17 mouse cellular contexts compared by ENCODE assay signal in the genomic region with DNA sequence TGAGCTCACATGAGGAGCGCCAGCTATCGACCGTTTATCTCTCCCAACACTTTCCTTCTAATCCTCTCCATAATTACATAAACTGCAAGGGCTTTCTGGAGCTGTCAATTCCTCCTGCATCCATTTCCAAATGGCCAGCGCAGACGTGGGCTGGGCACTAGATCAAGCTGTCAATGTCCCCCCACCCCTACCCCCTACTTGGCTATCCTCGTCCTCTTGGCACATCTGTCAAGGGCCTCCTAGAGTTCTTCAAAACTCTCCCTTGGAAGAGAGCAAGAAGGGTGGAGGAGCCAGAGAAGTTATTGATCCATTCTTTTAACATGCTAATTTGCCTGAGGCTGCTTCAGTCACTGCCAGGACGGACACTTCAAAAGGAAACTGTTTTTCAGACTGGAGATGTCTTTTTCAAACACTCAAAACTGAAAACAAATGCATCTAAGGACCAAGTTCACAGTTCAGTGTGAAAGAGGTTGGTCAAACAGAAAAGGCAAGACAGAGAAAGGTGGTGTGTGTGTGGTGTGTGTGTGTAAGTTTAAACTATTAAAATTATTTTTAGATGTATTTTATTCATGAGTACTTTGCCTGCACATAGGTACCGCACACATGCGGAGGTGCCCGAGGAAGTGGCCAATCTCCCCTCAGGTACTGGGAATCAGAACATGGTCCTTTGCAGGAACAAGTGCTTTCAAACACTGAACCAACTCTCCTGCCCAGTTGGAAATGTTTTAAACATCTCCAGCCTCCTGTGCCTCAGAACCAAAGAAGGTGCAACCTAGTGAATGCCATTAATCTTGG. TPM values are rescaled to one million over a fixed set of nuclear protein-coding genes. Genes with fewer than 3 reads are reported as not detected.
DNase-seq lines count a peak whose midpoint lies in the region; ATAC-seq lines count a peak whose summit lies in the region.
"Had no signal": no experiment of that assay in that cellular context is flagged by ENCODE, and none has a peak within 500 bp of the region (broad histone marks: within the 10 kb centered on the region; RNA-seq: fewer than 3 reads in every experiment).

No protein-coding gene starts in this region.

- peak overlapping the region; percentile 9; the same call in 1 of the 2 replicates for H3K27ac ChIP-seq in hindbrain, embryonic 12.5 days
- H3K27ac ChIP-seq in midbrain, embryonic 13.5 days: peak overlapping the region; percentile 17
- H3K27ac ChIP-seq: embryonic facial prominence, embryonic 15.5 days; heart, embryonic 15.5 days; limb, embryonic 10.5 days; liver, embryonic 13.5 days; stomach, embryonic 15.5 days had no signal

- peak overlapping the region; percentile 2; the same call in 1 of the 2 replicates for H3K4me2 ChIP-seq in hindbrain, embryonic 12.5 days (replicated peaks)
- H3K4me2 ChIP-seq in midbrain, embryonic 13.5 days (replicated peaks): peak overlapping the region; percentile 25
- H3K4me2 ChIP-seq: embryonic facial prominence, embryonic 15.5 days; heart, embryonic 15.5 days; liver, embryonic 13.5 days; stomach, embryonic 15.5 days had no signal

- no peaks in the 10 kb centered on the region for H3K27me3 ChIP-seq in hindbrain, embryonic 12.5 days
- H3K27me3 ChIP-seq in midbrain, embryonic 13.5 days: no peaks in the 10 kb centered on the region
- H3K27me3 ChIP-seq: embryonic facial prominence, embryonic 15.5 days; heart, embryonic 15.5 days; liver, embryonic 13.5 days; megakaryocyte, embryonic 14.5 days; stomach, embryonic 15.5 days had no signal

- H3K4me1 ChIP-seq in hindbrain, embryonic 12.5 days: peaks cover 53% of the 10 kb centered on the region
- peaks cover 62% of the 10 kb centered on the region for H3K4me1 ChIP-seq in midbrain, embryonic 13.5 days (replicated peaks)
- H3K4me1 ChIP-seq: megakaryocyte, embryonic 14.5 days had no signal

- ATAC-seq in hindbrain, embryonic 12.5 days (ENCODE audit: low FRiP score): no peak
- ATAC-seq in midbrain, embryonic 13.5 days: 0 out of 2 replicates have a peak, but pooled peaks have one; percentile 25
- no peak for ATAC-seq in activated CD4-positive, CD25-positive, alpha-beta regulatory T cell, adult 4 months
- ATAC-seq: CD4-positive, CD25-positive, alpha-beta regulatory T cell, adult 4 months; lung, postnatal 0 days had no signal

- 19% methylated on average over 10 of the region's 10 CpGs for WGBS in hindbrain, embryonic 12.5 days
- 9% methylated on average over 10 of the region's 10 CpGs for WGBS in midbrain, embryonic 13.5 days

- no peak overlapping the region for H3K9ac ChIP-seq in hindbrain, embryonic 12.5 days
- H3K9ac ChIP-seq in midbrain, embryonic 13.5 days (replicated peaks): no peak overlapping the region
- H3K9ac ChIP-seq: embryonic facial prominence, embryonic 15.5 days; heart, embryonic 15.5 days; liver, embryonic 13.5 days; stomach, embryonic 15.5 days had no signal

- H3K4me3 ChIP-seq in hindbrain, embryonic 12.5 days: no peak overlapping the region
- H3K4me3 ChIP-seq in midbrain, embryonic 13.5 days (replicated peaks): no peak overlapping the region
- H3K4me3 ChIP-seq: embryonic facial prominence, embryonic 15.5 days; heart, embryonic 15.5 days; limb, embryonic 10.5 days; liver, embryonic 13.5 days; megakaryocyte, embryonic 14.5 days; stomach, embryonic 15.5 days had no signal

- DNase-seq in Muller cell, postnatal 12 days (ENCODE audit: inconsistent ontology term): peak; percentile 35
- peak; percentile 42 for DNase-seq in embryo, embryonic 11 days
- DNase-seq in adrenal gland, postnatal 25 days: no peak
- no peak for DNase-seq in layer of hippocampus, adult 9-10 months (ENCODE audit: low spot score)
- DNase-seq: kidney, adult 8-10 months; kidney, postnatal 4 days; liver, embryonic 13.5 days had no signal

- no peaks in the 10 kb centered on the region for H3K9me3 ChIP-seq in hindbrain, embryonic 12.5 days (replicated peaks)
- H3K9me3 ChIP-seq in midbrain, embryonic 13.5 days: no peaks in the 10 kb centered on the region
- H3K9me3 ChIP-seq: embryonic facial prominence, embryonic 15.5 days; heart, embryonic 15.5 days; limb, embryonic 10.5 days; liver, embryonic 13.5 days; stomach, embryonic 15.5 days had no signal

- no peaks in the 10 kb centered on the region for H3K36me3 ChIP-seq in hindbrain, embryonic 12.5 days
- no peaks in the 10 kb centered on the region for H3K36me3 ChIP-seq in midbrain, embryonic 13.5 days
- H3K36me3 ChIP-seq: heart, embryonic 15.5 days; liver, embryonic 13.5 days; stomach, embryonic 15.5 days had no signal

RNA-seq across cellular contexts. Expression of a gene that starts 20.9 kb away (rescaled TPM):
- polyA plus RNA-seq in hindbrain, embryonic 12.5 days (2016; fragmentation: Nextera tagmentation; extraction: Ambion mirVana): 34.5 and 37.0 TPM in 2 replicates
- polyA plus RNA-seq in midbrain, embryonic 13.5 days (2015; fragmentation: Nextera tagmentation; extraction: Ambion mirVana): 36.5 and 37.5 TPM in 2 replicates
- 2.7 TPM in 2 replicates for total RNA-seq in adrenal gland, postnatal 25 days (2021)
- under 1 TPM in 1 of 2 experiments, not detected in 1; 0.12 TPM for polyA plus RNA-seq in activated CD4-positive, CD25-positive, alpha-beta regulatory T cell, adult 4 months (2017; shearing (Covaris generic))

Comparison
In these comparisons a context has a peak if more than half of its experiments do, and no peak if none do; other contexts are left out.
1. DNase-seq: peak in Muller cell, postnatal 12 days (single experiment) and embryo, embryonic 11 days (single experiment); none in adrenal gland, postnatal 25 days (single experiment) and layer of hippocampus, adult 9-10 months (single experiment).
2. RNA of a gene that starts 20.9 kb away (polyA plus RNA-seq): 36.5 to 37.5 TPM in midbrain, embryonic 13.5 days and 34.5 to 37.0 TPM in hindbrain, embryonic 12.5 days; 0.12 TPM in activated CD4-positive, CD25-positive, alpha-beta regulatory T cell, adult 4 months; every median in the first group is over 10 times any median in the second.